Mouse (Mus musculus) heart, adult 18-20 months (tissue): ENCODE measurements at regions not wholly inside any gene's neighbourhood (a gene's known extent, or its start where the extent isn't known, plus 50 kb on each side); places are given as distances from the start of the nearest gene placed in this dataset.

Experiments used
- DNase-seq, 2 experiments: peaks; one replicate each; pipeline ENCODE4 v3.0.0; 2021 to 2022; ENCODE audit warnings: mixed read lengths in 1 of 2

- peak in 1 of 2 experiments; percentile 4 for DNase-seq
Measured at GRCm38 (mm10) chr2:147927792-147928670, 118.7 kb downstream of the Foxa2 start.

GRCm38 (mm10) chr2:147926861-147927260 is 119.9 kb downstream of the Foxa2 start:
- DNase-seq = no peak

GRCm38 (mm10) chr2:147907341-147907740 is 139.4 kb downstream of the Foxa2 start:
- no peak for DNase-seq

GRCm38 (mm10) chr2:147905759-147906740 is 140.7 kb downstream of the Foxa2 start:
- no peak for DNase-seq

GRCm38 (mm10) chr2:147905118-147905517 is 141.7 kb downstream of the Foxa2 start:
- DNase-seq = no peak

- DNase-seq = no peak
Measured at GRCm38 (mm10) chr2:147899236-147899635, 147.5 kb downstream of the Foxa2 start.

GRCm38 (mm10) chr2:147895691-147896090 is 151.1 kb downstream of the Foxa2 start:
- DNase-seq = peak; percentile 9 to 51

GRCm38 (mm10) chr2:147894213-147894612 is 152.6 kb downstream of the Foxa2 start:
- DNase-seq = no peak

- DNase-seq = no peak
Measured at GRCm38 (mm10) chr2:147886191-147886590, 160.6 kb downstream of the Foxa2 start.

- DNase-seq = no peak
Measured at GRCm38 (mm10) chr2:147877907-147878306, 168.9 kb downstream of the Foxa2 start.

GRCm38 (mm10) chr2:147877543-147877904 is 169.2 kb downstream of the Foxa2 start:
- no peak for DNase-seq

- DNase-seq = no peak
Measured at GRCm38 (mm10) chr2:147876708-147877542, 169.8 kb downstream of the Foxa2 start.

GRCm38 (mm10) chr2:147872972-147873371 is 173.8 kb downstream of the Foxa2 start:
- no peak for DNase-seq

GRCm38 (mm10) chr2:147851186-147851802 is 195.5 kb downstream of the Foxa2 start:
- DNase-seq = peak in 1 of 2 experiments; percentile 2

- peak in 1 of 2 experiments; percentile 36 for DNase-seq
Measured at GRCm38 (mm10) chr2:147846968-147847749, 199.6 kb downstream of the Foxa2 start.

GRCm38 (mm10) chr2:147845256-147845655 is 201.5 kb downstream of the Foxa2 start:
- no peak for DNase-seq

- DNase-seq = no peak
Measured at GRCm38 (mm10) chr2:147840936-147841335, 205.8 kb downstream of the Foxa2 start.

- no peak for DNase-seq
Measured at GRCm38 (mm10) chr2:147838613-147839012, 208.2 kb downstream of the Foxa2 start.

GRCm38 (mm10) chr2:147830551-147830950 is 216.2 kb downstream of the Foxa2 start:
- no peak for DNase-seq

GRCm38 (mm10) chr2:147816951-147817350 is 229.8 kb downstream of the Foxa2 start:
- DNase-seq = no peak

- no peak for DNase-seq
Measured at GRCm38 (mm10) chr2:147814231-147814630, 232.5 kb downstream of the Foxa2 start.
